Mouse (Mus musculus): ENCODE measurements around the gene Cant1. TPM values are rescaled to one million over a fixed set of nuclear protein-coding genes. Genes with fewer than 3 reads are reported as not detected.

Cant1 gene
- polyA plus RNA-seq, 1 experiment from 2014 or later, result 7.8 TPM

DNA sequence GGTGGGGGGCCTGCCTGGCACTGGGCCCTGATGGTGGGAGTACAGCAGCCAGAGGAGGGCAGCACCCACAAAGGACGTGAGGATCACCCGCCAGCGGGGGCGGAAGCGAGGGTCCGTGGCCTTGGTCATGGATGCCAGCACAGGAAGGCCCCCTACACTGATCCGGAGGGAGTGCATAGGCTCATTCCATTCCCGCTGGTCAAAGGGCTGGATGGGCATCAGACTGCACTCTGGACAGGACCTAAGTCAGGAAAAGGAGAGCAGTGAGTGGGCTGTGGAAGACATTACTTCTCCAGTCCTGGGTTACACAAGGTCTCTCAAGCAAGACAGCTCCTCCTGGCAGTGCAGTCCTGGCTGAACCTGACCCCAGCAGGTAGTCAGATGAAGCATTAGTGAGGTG is 7.6 kb downstream of the Cant1 start:
- Histone ChIP-seq H3K9me3 (ENCODE audit: low read length) (no peaks in the 10 kb centered on the region), H3K36me3 (replicated peaks; ENCODE audit: insufficient read depth, low read length) (peaks cover 45% of the 10 kb centered on the region), H3K27me3 (ENCODE audit: insufficient read depth, low read length) (no peaks in the 10 kb centered on the region), H3K27ac (ENCODE audit: low read depth) (no peak overlapping the region), H3K9ac (replicated peaks) (no peak overlapping the region), H3K4me2 (ENCODE audit: low read depth, low read length) (no peak overlapping the region), H3K4me3 (ENCODE audit: low read depth, low read length) (no peak overlapping the region), H3K4me1 (ENCODE audit: insufficient read depth) (no peaks in the 10 kb centered on the region)
- ATAC-seq (no peak), DNase-seq (no peak)
- TF ChIP-seq EP300 (IDR thresholded peaks at IDR 0.05; ENCODE audit: low read depth), result no peak
- no peak for TF ChIP-seq CTCF (IDR thresholded peaks at IDR 0.05; ENCODE audit: low read depth)
- WGBS (ENCODE audit: insufficient replicate concordance), result 93% methylated on average over 8 of the region's 8 CpGs

DNA sequence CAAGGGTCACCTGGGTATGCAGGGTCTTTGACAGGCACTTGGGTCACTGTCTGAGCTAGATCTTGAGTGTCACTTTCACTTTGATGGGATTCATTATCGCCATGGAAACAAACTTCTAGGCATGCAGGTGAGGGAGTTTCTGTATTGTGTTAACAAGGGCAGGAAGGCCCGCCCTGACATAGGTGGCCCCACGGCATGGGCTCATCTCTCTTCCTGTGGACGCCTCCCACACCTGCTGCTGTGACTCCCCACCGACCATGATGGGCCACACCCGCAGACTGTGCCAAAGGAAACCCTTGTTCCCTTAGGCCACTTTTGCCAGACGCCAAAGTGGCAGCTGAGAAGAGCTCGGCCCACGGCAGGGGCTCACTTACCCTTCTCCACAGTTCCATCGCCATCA is 8.4 kb downstream of the Cant1 start:
- Histone ChIP-seq H3K9me3 (ENCODE audit: low read length) (no peaks in the 10 kb centered on the region), H3K4me3 (ENCODE audit: low read depth, low read length) (no peak overlapping the region), H3K27ac (ENCODE audit: low read depth) (no peak overlapping the region), H3K4me2 (ENCODE audit: low read depth, low read length) (no peak overlapping the region), H3K4me1 (ENCODE audit: insufficient read depth) (no peaks in the 10 kb centered on the region), H3K36me3 (replicated peaks; ENCODE audit: insufficient read depth, low read length) (peaks cover 44% of the 10 kb centered on the region), H3K27me3 (ENCODE audit: insufficient read depth, low read length) (no peaks in the 10 kb centered on the region), H3K9ac (replicated peaks) (no peak overlapping the region)
- no peak for ATAC-seq
- TF ChIP-seq EP300 (IDR thresholded peaks at IDR 0.05; ENCODE audit: low read depth) (no peak), CTCF (IDR thresholded peaks at IDR 0.05; ENCODE audit: low read depth) (no peak)
- 85% methylated on average over 10 of the region's 10 CpGs for WGBS (ENCODE audit: insufficient replicate concordance)
- no peak for DNase-seq

DNA sequence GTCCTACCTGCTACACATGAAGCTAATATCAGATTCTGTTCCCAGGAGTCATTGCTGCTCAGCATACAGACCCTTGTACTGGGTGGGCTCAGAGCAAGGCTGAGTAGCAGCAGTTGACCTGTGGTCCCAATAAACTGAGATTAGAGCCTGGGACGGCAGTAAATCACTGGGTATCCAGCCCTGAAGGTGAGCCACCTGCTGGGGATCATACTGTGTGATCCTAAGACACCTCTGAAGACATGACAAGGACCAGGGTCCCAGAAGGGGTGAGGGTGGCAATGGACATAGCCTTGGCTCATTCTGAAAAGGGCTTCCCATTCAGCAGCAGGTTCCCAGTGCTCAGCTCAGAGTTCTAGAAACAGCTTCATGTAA is 8.8 kb downstream of the Cant1 start:
- Histone ChIP-seq H3K36me3 (replicated peaks; ENCODE audit: insufficient read depth, low read length) (peaks cover 44% of the 10 kb centered on the region), H3K4me1 (ENCODE audit: insufficient read depth) (no peaks in the 10 kb centered on the region), H3K9ac (replicated peaks) (no peak overlapping the region), H3K27ac (ENCODE audit: low read depth) (no peak overlapping the region), H3K4me3 (ENCODE audit: low read depth, low read length) (no peak overlapping the region), H3K27me3 (ENCODE audit: insufficient read depth, low read length) (no peaks in the 10 kb centered on the region), H3K9me3 (ENCODE audit: low read length) (no peaks in the 10 kb centered on the region), H3K4me2 (ENCODE audit: low read depth, low read length) (no peak overlapping the region)
- DNase-seq (no peak), ATAC-seq (no peak)
- WGBS (ENCODE audit: insufficient replicate concordance), result 61% methylated on average over 1 of the region's 1 CpGs
- TF ChIP-seq EP300 (IDR thresholded peaks at IDR 0.05; ENCODE audit: low read depth) (no peak), CTCF (IDR thresholded peaks at IDR 0.05; ENCODE audit: low read depth) (no peak)

DNA sequence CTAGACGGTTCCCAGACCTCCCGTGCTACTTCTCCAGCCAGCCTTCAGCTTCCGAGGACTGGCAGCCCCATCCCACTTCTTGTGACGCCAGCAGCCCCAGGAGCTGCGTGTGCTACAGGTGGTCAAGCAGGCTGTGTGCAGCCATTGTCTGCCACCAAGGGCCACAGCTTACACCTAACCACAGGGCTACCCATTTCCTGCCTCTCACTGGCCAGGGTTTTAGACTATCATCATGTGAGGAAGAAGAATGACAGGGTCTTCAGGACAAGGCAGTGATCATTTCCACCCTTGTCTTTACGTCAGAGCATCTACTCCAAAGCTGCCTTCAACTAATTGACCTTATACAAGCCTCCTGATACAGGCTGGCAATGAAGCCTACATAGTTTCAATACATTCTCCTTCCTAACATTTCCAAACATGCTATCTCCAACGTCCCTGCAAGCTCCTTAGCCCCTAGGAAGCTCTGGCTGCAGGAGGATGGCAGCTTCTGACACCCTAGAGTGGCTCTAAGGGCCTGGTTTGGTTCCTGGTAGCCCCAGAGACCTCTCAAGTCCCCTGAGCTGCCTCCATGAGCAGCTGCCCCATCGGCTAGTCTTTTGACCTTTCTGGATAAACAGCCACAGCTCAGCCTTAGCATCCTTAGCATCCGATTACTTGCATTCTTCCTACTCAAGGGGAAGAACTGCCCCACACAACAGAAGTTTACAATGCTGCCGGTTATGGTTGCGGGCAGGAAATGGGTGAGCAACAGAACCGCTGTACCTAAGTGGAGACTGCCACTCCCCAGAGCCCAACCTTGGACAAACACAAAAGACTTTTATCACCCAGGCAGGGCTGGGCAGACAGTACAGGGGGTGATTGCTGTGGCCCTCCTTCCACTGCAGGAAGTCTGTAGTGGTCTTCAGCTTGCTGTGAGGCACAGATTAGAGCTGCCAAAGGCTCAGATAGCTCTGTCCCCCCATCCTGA is 9.5 kb downstream of the Cant1 start:
- ATAC-seq, result no peak
- no peak for DNase-seq
- Histone ChIP-seq H3K4me1 (ENCODE audit: insufficient read depth) (no peaks in the 10 kb centered on the region), H3K27ac (ENCODE audit: low read depth) (no peak overlapping the region), H3K27me3 (ENCODE audit: insufficient read depth, low read length) (no peaks in the 10 kb centered on the region), H3K9me3 (ENCODE audit: low read length) (no peaks in the 10 kb centered on the region), H3K36me3 (replicated peaks; ENCODE audit: insufficient read depth, low read length) (peaks cover 40% of the 10 kb centered on the region), H3K4me3 (ENCODE audit: low read depth, low read length) (no peak overlapping the region), H3K4me2 (ENCODE audit: low read depth, low read length) (no peak overlapping the region), H3K9ac (replicated peaks) (no peak overlapping the region)
- no peak for TF ChIP-seq CTCF (IDR thresholded peaks at IDR 0.05; ENCODE audit: low read depth)
- no peak for TF ChIP-seq EP300 (IDR thresholded peaks at IDR 0.05; ENCODE audit: low read depth)
- WGBS (ENCODE audit: insufficient replicate concordance), result 74% methylated on average over 12 of the region's 12 CpGs

DNA sequence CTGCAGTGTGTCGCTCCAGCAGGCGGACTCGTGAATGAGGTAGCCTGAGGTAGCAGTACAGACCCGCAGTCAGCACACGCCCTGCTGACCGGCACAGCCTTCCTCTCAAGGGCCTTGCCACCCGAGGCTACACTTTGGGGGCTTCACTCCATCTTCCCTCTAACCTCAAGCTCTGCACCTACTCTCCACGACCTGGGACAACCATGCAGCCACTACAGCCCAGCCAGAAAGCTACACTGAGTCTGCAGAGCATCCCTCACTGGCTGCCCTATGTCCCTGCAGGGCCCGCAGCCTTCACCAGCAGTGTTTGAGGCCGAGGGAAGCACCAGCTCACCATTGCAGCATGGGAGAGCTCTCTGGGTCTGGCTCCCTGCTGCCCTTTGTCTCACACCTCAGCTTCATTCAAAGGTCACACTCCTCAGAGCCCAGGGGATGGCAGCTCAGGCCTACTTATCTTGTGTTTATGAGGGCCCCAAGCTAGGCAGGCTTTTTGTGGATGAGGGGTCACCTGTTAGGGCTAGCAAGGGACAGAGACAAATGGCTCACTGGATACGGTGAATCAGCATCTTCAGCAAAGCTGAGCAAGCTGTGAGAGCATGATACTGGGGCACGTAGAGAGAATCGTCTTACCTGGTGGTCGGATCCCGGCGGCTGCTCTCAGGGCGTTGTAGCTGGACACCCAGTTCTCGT is 10.7 kb downstream of the Cant1 start:
- ATAC-seq (no peak), DNase-seq (no peak)
- Histone ChIP-seq H3K4me3 (ENCODE audit: low read depth, low read length) (no peak overlapping the region), H3K9me3 (ENCODE audit: low read length) (no peaks in the 10 kb centered on the region), H3K27me3 (ENCODE audit: insufficient read depth, low read length) (no peaks in the 10 kb centered on the region), H3K4me2 (ENCODE audit: low read depth, low read length) (no peak overlapping the region), H3K27ac (ENCODE audit: low read depth) (no peak overlapping the region), H3K4me1 (ENCODE audit: insufficient read depth) (no peaks in the 10 kb centered on the region), H3K9ac (replicated peaks) (no peak overlapping the region), H3K36me3 (replicated peaks; ENCODE audit: insufficient read depth, low read length) (peaks cover 38% of the 10 kb centered on the region)
- TF ChIP-seq CTCF (IDR thresholded peaks at IDR 0.05; ENCODE audit: low read depth) (no peak), EP300 (IDR thresholded peaks at IDR 0.05; ENCODE audit: low read depth) (no peak)
- 76% methylated on average over 18 of the region's 18 CpGs for WGBS (ENCODE audit: insufficient replicate concordance)

DNA sequence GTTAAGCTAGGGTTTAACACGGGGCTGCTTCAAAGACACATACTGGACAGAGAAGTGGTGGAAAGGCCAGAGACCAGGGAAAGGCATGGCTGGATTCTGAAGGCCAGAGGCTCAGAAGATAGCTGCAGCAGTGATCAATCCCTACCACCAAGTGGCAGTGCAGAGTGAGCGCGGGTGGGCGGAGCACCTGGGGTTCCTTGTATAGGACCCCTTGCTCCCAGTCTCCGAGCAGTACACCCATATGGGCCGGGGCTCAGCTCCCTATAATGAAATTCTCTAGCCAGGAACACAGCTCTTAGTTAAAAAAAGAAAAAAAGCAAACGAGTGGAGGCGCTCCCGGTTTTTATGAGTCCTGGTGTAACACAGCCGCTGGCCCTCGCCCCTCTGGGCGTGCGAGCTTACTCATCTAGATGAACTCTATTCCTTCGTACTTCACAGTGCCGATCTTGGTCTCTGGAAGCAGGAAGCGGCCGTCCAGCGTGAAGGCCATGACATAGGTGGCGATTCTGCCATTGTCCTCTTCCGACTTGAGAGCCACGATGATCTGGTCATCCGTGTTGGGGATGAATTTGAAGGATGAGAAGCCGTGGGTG is 11.5 kb downstream of the Cant1 start:
- ATAC-seq (no peak), DNase-seq (no peak)
- WGBS (ENCODE audit: insufficient replicate concordance), result 87% methylated on average over 23 of the region's 23 CpGs
- Histone ChIP-seq H3K9me3 (ENCODE audit: low read length) (no peaks in the 10 kb centered on the region), H3K4me3 (ENCODE audit: low read depth, low read length) (no peak overlapping the region), H3K9ac (replicated peaks) (no peak overlapping the region), H3K27me3 (ENCODE audit: insufficient read depth, low read length) (no peaks in the 10 kb centered on the region), H3K27ac (ENCODE audit: low read depth) (no peak overlapping the region), H3K36me3 (replicated peaks; ENCODE audit: insufficient read depth, low read length) (peaks cover 38% of the 10 kb centered on the region), H3K4me2 (ENCODE audit: low read depth, low read length) (no peak overlapping the region), H3K4me1 (ENCODE audit: insufficient read depth) (peaks cover 4% of the 10 kb centered on the region)
- no peak for TF ChIP-seq EP300 (IDR thresholded peaks at IDR 0.05; ENCODE audit: low read depth)
- no peak for TF ChIP-seq CTCF (IDR thresholded peaks at IDR 0.05; ENCODE audit: low read depth)
